Comparison of ENCODE assay signal across 8 mouse cellular contexts in genomic region chr5:75978374-75979100, GRCm38 (mm10). TPM values are rescaled to one million over a fixed set of nuclear protein-coding genes. Genes with fewer than 3 reads are reported as not detected.
DNase-seq lines count a peak whose midpoint lies in the region; ATAC-seq and TF ChIP-seq lines count a peak whose summit lies in the region.

Gene Kdr (minus strand): TSS chr5:75978458.

- peak within 1 kb of the TSS; percentile 75 for H3K27ac ChIP-seq in forebrain, embryonic 10.5 days
- H3K27ac ChIP-seq in heart, embryonic 16.5 days (ENCODE audit: low read length): peak within 1 kb of the TSS; percentile 83
- peak within 1 kb of the TSS; percentile 82 for H3K27ac ChIP-seq in kidney, postnatal 0 days
- H3K27ac ChIP-seq in liver, embryonic 16.5 days (ENCODE audit: low read length): no peak within 1 kb of the TSS
- H3K27ac ChIP-seq in neural tube, embryonic 12.5 days: no peak within 1 kb of the TSS
- no peak within 1 kb of the TSS for H3K27ac ChIP-seq in thymus, adult 2 months (ENCODE audit: control insufficient read depth, insufficient read depth, low read length)

- H3K4me1 ChIP-seq in forebrain, embryonic 10.5 days: peaks cover 37% of the 10 kb centered on the region
- H3K4me1 ChIP-seq in heart, embryonic 16.5 days (ENCODE audit: control insufficient read depth, insufficient read depth, low read length): peaks cover 9% of the 10 kb centered on the region
- no peaks in the 10 kb centered on the region; the same call in 1 of the 2 replicates for H3K4me1 ChIP-seq in kidney, postnatal 0 days (replicated peaks; ENCODE audit: insufficient read depth, low read length)
- H3K4me1 ChIP-seq in liver, embryonic 16.5 days (ENCODE audit: control insufficient read depth, low read depth, low read length): peaks cover 4% of the 10 kb centered on the region; the same call in 1 of the 2 replicates
- peaks cover 16% of the 10 kb centered on the region for H3K4me1 ChIP-seq in neural tube, embryonic 12.5 days
- peaks cover 10% of the 10 kb centered on the region; the same call in 1 of the 2 replicates for H3K4me1 ChIP-seq in thymus, adult 2 months (replicated peaks; ENCODE audit: control insufficient read depth, insufficient read depth, low read length)

- under 1% methylated on average over 37 of the region's 37 CpGs for WGBS in forebrain, embryonic 10.5 days
- 1% methylated on average over 37 of the region's 37 CpGs for WGBS in heart, embryonic 16.5 days
- under 1% methylated on average over 37 of the region's 37 CpGs for WGBS in kidney, postnatal 0 days
- 1% methylated on average over 37 of the region's 37 CpGs for WGBS in liver, embryonic 16.5 days (ENCODE audit: insufficient replicate concordance)
- WGBS in neural tube, embryonic 12.5 days: under 1% methylated on average over 37 of the region's 37 CpGs
- WGBS in thymus, adult 2 months: 11% methylated on average over 37 of the region's 37 CpGs

- no peaks in the 10 kb centered on the region; the same call in 1 of the 2 replicates for H3K9me3 ChIP-seq in forebrain, embryonic 10.5 days
- 0 out of 2 replicates have a peak, but pooled peaks cover 3% of the 10 kb centered on the region for H3K9me3 ChIP-seq in heart, embryonic 16.5 days (replicated peaks; ENCODE audit: control insufficient read depth, low read length)
- H3K9me3 ChIP-seq in kidney, postnatal 0 days (replicated peaks; ENCODE audit: low read length): no peaks in the 10 kb centered on the region
- no peaks in the 10 kb centered on the region for H3K9me3 ChIP-seq in liver, embryonic 16.5 days (replicated peaks; ENCODE audit: control insufficient read depth, low read length)
- no peaks in the 10 kb centered on the region for H3K9me3 ChIP-seq in neural tube, embryonic 12.5 days

- no peaks in the 10 kb centered on the region for H3K36me3 ChIP-seq in forebrain, embryonic 10.5 days (replicated peaks)
- H3K36me3 ChIP-seq in heart, embryonic 16.5 days (ENCODE audit: control insufficient read depth, insufficient read depth): no peaks in the 10 kb centered on the region
- H3K36me3 ChIP-seq in kidney, postnatal 0 days (ENCODE audit: insufficient read depth, low read length): no peaks in the 10 kb centered on the region
- no peaks in the 10 kb centered on the region for H3K36me3 ChIP-seq in liver, embryonic 16.5 days (ENCODE audit: control insufficient read depth, insufficient read depth)
- no peaks in the 10 kb centered on the region for H3K36me3 ChIP-seq in neural tube, embryonic 12.5 days
- H3K36me3 ChIP-seq in thymus, adult 2 months (ENCODE audit: control insufficient read depth, insufficient read depth, low read length): no peaks in the 10 kb centered on the region

- TF ChIP-seq POLR2A in thymus, adult 2 months (IDR thresholded peaks at IDR 0.05; ENCODE audit: control insufficient read depth, extremely low read depth, insufficient read depth, low read length, poor library complexity): no peak

- peak within 1 kb of the TSS; percentile 76 for H3K9ac ChIP-seq in heart, embryonic 16.5 days (ENCODE audit: low read length)
- H3K9ac ChIP-seq in kidney, postnatal 0 days (ENCODE audit: low read depth, low read length): peak within 1 kb of the TSS; percentile 70
- H3K9ac ChIP-seq in liver, embryonic 16.5 days (ENCODE audit: low read depth, low read length): peak within 1 kb of the TSS; percentile 38; the same call in 1 of the 2 replicates
- H3K9ac ChIP-seq in neural tube, embryonic 12.5 days: peak within 1 kb of the TSS; percentile 61

- ATAC-seq in cerebellum, adult (ENCODE audit: insufficient number of reproducible peaks, low FRiP score, low TSS enrichment): no peak
- ATAC-seq in heart, embryonic 16.5 days (replicated peaks; ENCODE audit: extremely low read depth, insufficient read depth, low FRiP score): peak; percentile 88
- peak; percentile 52 for ATAC-seq in kidney, postnatal 0 days (replicated peaks; ENCODE audit: low FRiP score, low read depth)
- peak; percentile 53 for ATAC-seq in liver, embryonic 16.5 days (ENCODE audit: low read depth)
- peak; percentile 94 for ATAC-seq in neural tube, embryonic 12.5 days (ENCODE audit: low FRiP score, low read depth)

- peaks cover 96% of the 10 kb centered on the region for H3K27me3 ChIP-seq in forebrain, embryonic 10.5 days (ENCODE audit: poor library complexity, severe bottlenecking)
- H3K27me3 ChIP-seq in heart, embryonic 16.5 days (ENCODE audit: control insufficient read depth, insufficient read depth, low read length): peaks cover 25% of the 10 kb centered on the region
- peaks cover 6% of the 10 kb centered on the region; the same call in 1 of the 2 replicates for H3K27me3 ChIP-seq in kidney, postnatal 0 days (ENCODE audit: insufficient read depth, low read length)
- peaks cover 60% of the 10 kb centered on the region for H3K27me3 ChIP-seq in liver, embryonic 16.5 days (ENCODE audit: control insufficient read depth, insufficient read depth, low read depth, low read length)
- peaks cover 51% of the 10 kb centered on the region for H3K27me3 ChIP-seq in neural tube, embryonic 12.5 days (replicated peaks)
- peaks cover 11% of the 10 kb centered on the region; the same call in 1 of the 2 replicates for H3K27me3 ChIP-seq in thymus, adult 2 months (ENCODE audit: control insufficient read depth, insufficient read depth, low read length)

- peak within 1 kb of the TSS; percentile 77 for H3K4me3 ChIP-seq in forebrain, embryonic 10.5 days
- peak within 1 kb of the TSS; percentile 70 for H3K4me3 ChIP-seq in heart, embryonic 16.5 days (ENCODE audit: low read length)
- peak within 1 kb of the TSS; percentile 71 for H3K4me3 ChIP-seq in kidney, postnatal 0 days (replicated peaks; ENCODE audit: low read depth, low read length)
- peak within 1 kb of the TSS; percentile 54 for H3K4me3 ChIP-seq in liver, embryonic 16.5 days (ENCODE audit: low read depth, low read length)
- H3K4me3 ChIP-seq in neural tube, embryonic 12.5 days: peak within 1 kb of the TSS; percentile 60
- H3K4me3 ChIP-seq in thymus, adult 2 months (ENCODE audit: control insufficient read depth, insufficient read depth, low read length): peak within 1 kb of the TSS; percentile 33

- TF ChIP-seq CTCF in kidney, postnatal 0 days (IDR thresholded peaks at IDR 0.05; ENCODE audit: low read depth): peak; percentile 5; the same call in 1 of the 2 replicates
- no peak for TF ChIP-seq CTCF in thymus, adult 2 months (IDR thresholded peaks at IDR 0.05; ENCODE audit: borderline replicate concordance, control insufficient read depth, extremely low read depth, insufficient read depth, low read length, poor library complexity)

- DNase-seq in cerebellum, postnatal 36 days: peak; percentile 3 to 17
- peak; percentile 82 for DNase-seq in forebrain, embryonic 10.5 days (ENCODE audit: extremely low spot score, low spot score)
- DNase-seq in kidney, postnatal 0 days (ENCODE audit: low spot score): peak; percentile 88
- peak; percentile 47 for DNase-seq in thymus, adult 2 months

- H3K4me2 ChIP-seq in heart, embryonic 16.5 days (ENCODE audit: low read depth, low read length): peak within 1 kb of the TSS; percentile 96
- peak within 1 kb of the TSS; percentile 97 for H3K4me2 ChIP-seq in kidney, postnatal 0 days (ENCODE audit: low read length)
- H3K4me2 ChIP-seq in liver, embryonic 16.5 days (ENCODE audit: low read depth, low read length): peak within 1 kb of the TSS; percentile 57
- peak within 1 kb of the TSS; percentile 100 for H3K4me2 ChIP-seq in neural tube, embryonic 12.5 days (replicated peaks)

RNA-seq across cellular contexts. Expression of gene Kdr, which starts in this region (rescaled TPM):
- 24.3 and 25.9 TPM in 2 replicates for polyA plus RNA-seq in forebrain, embryonic 10.5 days (2016; fragmentation: Nextera tagmentation; extraction: Ambion mirVana)
- polyA plus RNA-seq in heart, embryonic 16.5 days (2015; fragmentation: Nextera tagmentation; extraction: Ambion mirVana): 38.5 and 46.2 TPM in 2 replicates
- 19.6 and 21.9 TPM in 2 replicates for polyA plus RNA-seq in kidney, postnatal 0 days (2015; fragmentation: Nextera tagmentation; extraction: Ambion mirVana)
- polyA plus RNA-seq in liver, embryonic 16.5 days (2015; fragmentation: Nextera tagmentation; extraction: Ambion mirVana): 8.6 and 9.6 TPM in 2 replicates
- 29.7 and 31.0 TPM in 2 replicates for polyA plus RNA-seq in neural tube, embryonic 12.5 days (2016; fragmentation: Nextera tagmentation; extraction: Ambion mirVana)
- 3.2 and 3.7 TPM in 2 replicates for polyA plus RNA-seq in thymus, adult 2 months (2012; rRNA removed)

Comparison
In these comparisons a context has a peak if more than half of its experiments do, and no peak if none do; other contexts are left out.
1. DNase-seq: peak in every context shown above with its lines; median percentile 88 in kidney, postnatal 0 days; 82 in forebrain, embryonic 10.5 days; 47 in thymus, adult 2 months; 10 in cerebellum, postnatal 36 days.
2. H3K27ac ChIP-seq: peak in forebrain, embryonic 10.5 days (single experiment), heart, embryonic 16.5 days (single experiment) and kidney, postnatal 0 days (single experiment); none in liver, embryonic 16.5 days (single experiment), neural tube, embryonic 12.5 days (single experiment) and thymus, adult 2 months (single experiment).
3. Peak in every context shown above with its lines, with median percentiles within 50 percentile points of each other: H3K4me3 ChIP-seq, H3K4me2 ChIP-seq and H3K9ac ChIP-seq.